Mouse (Mus musculus) heart, postnatal 25 days (tissue): ENCODE data around the gene Mdc1. TPM values are rescaled to one million over a fixed set of nuclear protein-coding genes. Genes with fewer than 3 reads are reported as not detected.

ENCODE experiments used
- DNase-seq: peaks from one replicate; pipeline ENCODE4 v3.0.0; 2022; ENCODE audit warnings: low spot score
- intact Hi-C: fragments of 180-260 bp; cut with DNase I; formaldehyde crosslinking; loops from one replicate; pipeline ENCODE4 v1.15.1; 2025
- total RNA-seq, 2 experiments: library from RNA; stranded (reverse); gene quantifications; 2 replicates each; pipeline ENCODE4 v1.2.3; 2021

Mdc1 gene
- total RNA-seq: 10 to 100 TPM; 11.8 to 14.6 TPM

GRCm38 (mm10) chr17:35841076-35841950 lies at the start of gene Mdc1:
Gene Mdc1 (plus strand): TSS chr17:35841515.
- intact Hi-C loops: no loop called here

GRCm38 (mm10) chr17:35792837-35793236 lies 48.5 kb upstream of the Mdc1 start:
- DNase-seq: no peak
- intact Hi-C loops: no loop called here

More at GRCm38 (mm10) chr17:35841076-35841950, at the start of gene Mdc1:
- peak; percentile 100 for DNase-seq

- no peak for DNase-seq
- intact Hi-C loops: no loop called here
Observed at GRCm38 (mm10) chr17:35795099-35795498, 46.2 kb upstream of the Mdc1 start.

- DNase-seq: no peak
- intact Hi-C loops: no loop called here
Observed at GRCm38 (mm10) chr17:35795656-35796055, 45.7 kb upstream of the Mdc1 start.

GRCm38 (mm10) chr17:35796835-35797234 lies 44.5 kb upstream of the Mdc1 start:
- DNase-seq: no peak
- intact Hi-C loops: no loop called here

- no peak for DNase-seq
- intact Hi-C loops: no loop called here
Observed at GRCm38 (mm10) chr17:35800905-35801304, 40.4 kb upstream of the Mdc1 start.

- DNase-seq: no peak
- intact Hi-C loops: no loop called here
Observed at GRCm38 (mm10) chr17:35803020-35803419, 38.3 kb upstream of the Mdc1 start.

- intact Hi-C loops: no loop called here
- no peak for DNase-seq
Observed at GRCm38 (mm10) chr17:35803858-35804399, 37.4 kb upstream of the Mdc1 start.

GRCm38 (mm10) chr17:35808073-35808472 lies 33.2 kb upstream of the Mdc1 start:
- intact Hi-C loops: no loop called here

GRCm38 (mm10) chr17:35809395-35809794 lies 31.9 kb upstream of the Mdc1 start:
- intact Hi-C loops: no loop called here

More at GRCm38 (mm10) chr17:35808073-35808472, 33.2 kb upstream of the Mdc1 start:
- DNase-seq: peak; percentile 84

GRCm38 (mm10) chr17:35810900-35811648 lies 30.2 kb upstream of the Mdc1 start:
- DNase-seq: no peak
- intact Hi-C loops: no loop called here

More at GRCm38 (mm10) chr17:35809395-35809794, 31.9 kb upstream of the Mdc1 start:
- DNase-seq: no peak

GRCm38 (mm10) chr17:35812307-35812706 lies 29.0 kb upstream of the Mdc1 start:
- DNase-seq: no peak
- intact Hi-C loops: no loop called here

GRCm38 (mm10) chr17:35812736-35813135 lies 28.6 kb upstream of the Mdc1 start:
- intact Hi-C loops: no loop called here
- DNase-seq: no peak

- intact Hi-C loops: no loop called here
- peak; percentile 92 for DNase-seq
Observed at GRCm38 (mm10) chr17:35813245-35813647, 28.1 kb upstream of the Mdc1 start.

- intact Hi-C loops: no loop called here
Observed at GRCm38 (mm10) chr17:35813653-35814052, 27.7 kb upstream of the Mdc1 start.

GRCm38 (mm10) chr17:35814678-35815077 lies 26.6 kb upstream of the Mdc1 start:
- intact Hi-C loops: no loop called here
- DNase-seq: no peak

More at GRCm38 (mm10) chr17:35813653-35814052, 27.7 kb upstream of the Mdc1 start:
- no peak for DNase-seq

GRCm38 (mm10) chr17:35815836-35816235 lies 25.5 kb upstream of the Mdc1 start:
- no peak for DNase-seq
- intact Hi-C loops: no loop called here

- no peak for DNase-seq
- intact Hi-C loops: no loop called here
Observed at GRCm38 (mm10) chr17:35816686-35817085, 24.6 kb upstream of the Mdc1 start.

- intact Hi-C loops: no loop called here
- DNase-seq: no peak
Observed at GRCm38 (mm10) chr17:35817226-35817625, 24.1 kb upstream of the Mdc1 start.

- intact Hi-C loops: loop anchor here (5.0 kb wide), 1 partner anchor 43 kb away; no protein-coding TSS in a partner anchor
- DNase-seq: no peak
Observed at GRCm38 (mm10) chr17:35820111-35820510, 21.2 kb upstream of the Mdc1 start.
